19 mouse cellular contexts compared by ENCODE assay signal in the genomic region with DNA sequence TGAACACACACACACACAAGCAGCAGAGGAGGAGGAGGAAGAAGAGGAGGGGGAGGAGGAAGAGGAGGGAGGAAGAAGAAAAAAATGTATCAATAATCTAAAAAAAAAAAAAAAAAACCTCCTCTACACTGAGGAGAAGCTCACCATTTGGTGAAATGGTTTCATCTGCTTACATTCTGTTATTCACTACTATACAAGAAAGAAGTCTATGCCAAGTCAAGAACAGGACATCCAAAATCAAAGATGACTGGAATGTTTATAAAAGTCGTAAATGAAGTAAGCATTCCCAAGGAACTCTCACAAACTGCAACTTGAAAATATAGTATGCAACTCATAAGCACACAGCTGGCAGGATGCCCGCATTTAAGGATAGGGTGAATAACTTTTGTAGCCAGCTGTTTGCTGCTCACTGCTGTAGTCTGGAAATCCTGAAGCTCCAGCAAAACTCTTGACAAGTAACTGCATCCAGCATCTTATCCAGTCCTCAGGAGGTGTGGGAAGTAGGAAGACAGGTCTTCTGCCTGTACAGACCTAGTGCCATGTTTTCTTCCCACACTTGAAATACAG. TPM values are rescaled to one million over a fixed set of nuclear protein-coding genes. Genes with fewer than 3 reads are reported as not detected.
A peak's percentile ranks its signal among the peaks of the same experiment; 100 is the strongest.
DNase-seq lines count a peak whose midpoint lies in the region; ATAC-seq and TF ChIP-seq lines count a peak whose summit lies in the region.
"Had no signal": no experiment of that assay in that cellular context is flagged by ENCODE, and none has a peak within 500 bp of the region (broad histone marks: within the 10 kb centered on the region; RNA-seq: fewer than 3 reads in every experiment).

No protein-coding gene starts in this region.

- peaks cover 64% of the 10 kb centered on the region for H3K36me3 ChIP-seq in embryonic facial prominence, embryonic 14.5 days (ENCODE audit: control insufficient read depth, insufficient read depth, low read length)
- peaks cover 74% of the 10 kb centered on the region for H3K36me3 ChIP-seq in embryonic facial prominence, embryonic 10.5 days (replicated peaks)
- peaks cover 62% of the 10 kb centered on the region for H3K36me3 ChIP-seq in limb, embryonic 14.5 days (ENCODE audit: control insufficient read depth, insufficient read depth, low read length)
- peaks cover 61% of the 10 kb centered on the region for H3K36me3 ChIP-seq in limb, embryonic 10.5 days
- peaks cover 67% of the 10 kb centered on the region for H3K36me3 ChIP-seq in neural tube, embryonic 15.5 days

- 86% methylated on average over 2 of the region's 2 CpGs for WGBS in embryonic facial prominence, embryonic 14.5 days
- 92% methylated on average over 2 of the region's 2 CpGs for WGBS in embryonic facial prominence, embryonic 10.5 days
- 67% methylated on average over 2 of the region's 2 CpGs for WGBS in limb, embryonic 14.5 days
- 94% methylated on average over 2 of the region's 2 CpGs for WGBS in limb, embryonic 10.5 days
- WGBS in neural tube, embryonic 15.5 days, result 94% methylated on average over 2 of the region's 2 CpGs

- no peak overlapping the region for H3K4me2 ChIP-seq in embryonic facial prominence, embryonic 14.5 days (ENCODE audit: low read depth, low read length)
- H3K4me2 ChIP-seq in limb, embryonic 14.5 days (replicated peaks; ENCODE audit: low read depth, low read length, severe bottlenecking), result no peak overlapping the region
- H3K4me2 ChIP-seq in neural tube, embryonic 15.5 days, result no peak overlapping the region
- H3K4me2 ChIP-seq: hindbrain, embryonic 12.5 days had no signal

- ATAC-seq in embryonic facial prominence, embryonic 14.5 days (ENCODE audit: low read depth), result no peak
- ATAC-seq in limb, embryonic 14.5 days (ENCODE audit: low FRiP score, low read depth), result no peak
- ATAC-seq in neural tube, embryonic 15.5 days (ENCODE audit: low FRiP score), result no peak

- no peaks in the 10 kb centered on the region for H3K27me3 ChIP-seq in embryonic facial prominence, embryonic 14.5 days (replicated peaks; ENCODE audit: control insufficient read depth, insufficient read depth, low read length)
- H3K27me3 ChIP-seq in embryonic facial prominence, embryonic 10.5 days (replicated peaks; ENCODE audit: low read depth, poor library complexity, severe bottlenecking), result no peaks in the 10 kb centered on the region
- H3K27me3 ChIP-seq in limb, embryonic 14.5 days (ENCODE audit: control insufficient read depth, insufficient read depth, low read length), result no peaks in the 10 kb centered on the region
- H3K27me3 ChIP-seq in limb, embryonic 10.5 days (ENCODE audit: low read depth, poor library complexity, severe bottlenecking), result no peaks in the 10 kb centered on the region
- no peaks in the 10 kb centered on the region for H3K27me3 ChIP-seq in neural tube, embryonic 15.5 days (replicated peaks)
- H3K27me3 ChIP-seq: hindbrain, embryonic 12.5 days; megakaryocyte, embryonic 14.5 days had no signal

- no peaks in the 10 kb centered on the region for H3K9me3 ChIP-seq in embryonic facial prominence, embryonic 14.5 days (ENCODE audit: control insufficient read depth, low read length)
- H3K9me3 ChIP-seq in embryonic facial prominence, embryonic 10.5 days, result no peaks in the 10 kb centered on the region
- H3K9me3 ChIP-seq in limb, embryonic 14.5 days (ENCODE audit: control insufficient read depth, low read length), result no peaks in the 10 kb centered on the region
- no peaks in the 10 kb centered on the region for H3K9me3 ChIP-seq in limb, embryonic 10.5 days (replicated peaks)
- no peaks in the 10 kb centered on the region for H3K9me3 ChIP-seq in neural tube, embryonic 15.5 days (replicated peaks)
- H3K9me3 ChIP-seq: hindbrain, embryonic 12.5 days; megakaryocyte, embryonic 14.5 days had no signal

- DNase-seq in embryonic facial prominence, embryonic 14.5 days (ENCODE audit: low spot score), result peak; percentile 41
- DNase-seq in embryonic facial prominence, embryonic 10.5 days (ENCODE audit: low spot score), result no peak
- DNase-seq in limb, embryonic 14.5 days (ENCODE audit: low spot score), result peak; percentile 48
- no peak for DNase-seq in limb, embryonic 10.5 days (ENCODE audit: low spot score)
- DNase-seq in 3T3-L1 (ENCODE audit: low read depth, low spot score), result peak; percentile 56
- DNase-seq in lung, postnatal 14 days, result peak; percentile 5
- DNase-seq: adrenal gland, adult 2 months; cerebellum, adult 11-12 months; cerebellum, postnatal 10 days; gastrocnemius, postnatal 36 days; heart, adult 2 months; kidney, adult 9 months; left cerebral cortex, postnatal 4 days; midbrain, embryonic 14.5 days; right cerebral cortex, postnatal 14 days; thymus, postnatal 36 days had no signal

- H3K27ac ChIP-seq in embryonic facial prominence, embryonic 14.5 days (replicated peaks; ENCODE audit: low read depth, low read length), result no peak overlapping the region
- H3K27ac ChIP-seq in embryonic facial prominence, embryonic 10.5 days (replicated peaks), result no peak overlapping the region
- no peak overlapping the region for H3K27ac ChIP-seq in limb, embryonic 14.5 days (replicated peaks; ENCODE audit: low read depth, low read length)
- H3K27ac ChIP-seq in limb, embryonic 10.5 days, result no peak overlapping the region
- H3K27ac ChIP-seq in neural tube, embryonic 15.5 days (replicated peaks), result no peak overlapping the region
- H3K27ac ChIP-seq: heart, adult 2 months; hindbrain, embryonic 12.5 days had no signal

- no peak for TF ChIP-seq POLR2A in limb, embryonic 14.5 days (IDR thresholded peaks at IDR 0.05; ENCODE audit: borderline replicate concordance, extremely low read depth, insufficient read depth, insufficient read length)

- H3K4me1 ChIP-seq in embryonic facial prominence, embryonic 14.5 days (ENCODE audit: control insufficient read depth, insufficient read depth, low read length), result no peaks in the 10 kb centered on the region
- H3K4me1 ChIP-seq in embryonic facial prominence, embryonic 10.5 days, result no peaks in the 10 kb centered on the region
- 0 out of 2 replicates have a peak, but pooled peaks cover 3% of the 10 kb centered on the region for H3K4me1 ChIP-seq in limb, embryonic 14.5 days (ENCODE audit: control insufficient read depth, insufficient read depth, low read length)
- H3K4me1 ChIP-seq in limb, embryonic 10.5 days, result no peaks in the 10 kb centered on the region
- H3K4me1 ChIP-seq in neural tube, embryonic 15.5 days, result no peaks in the 10 kb centered on the region
- H3K4me1 ChIP-seq: hindbrain, embryonic 12.5 days; megakaryocyte, embryonic 14.5 days had no signal

- H3K4me3 ChIP-seq in embryonic facial prominence, embryonic 14.5 days (ENCODE audit: low read depth, low read length), result no peak overlapping the region
- no peak overlapping the region for H3K4me3 ChIP-seq in embryonic facial prominence, embryonic 10.5 days
- H3K4me3 ChIP-seq in limb, embryonic 14.5 days (replicated peaks; ENCODE audit: low read length), result no peak overlapping the region
- no peak overlapping the region for H3K4me3 ChIP-seq in limb, embryonic 10.5 days
- no peak overlapping the region for H3K4me3 ChIP-seq in neural tube, embryonic 15.5 days (replicated peaks)
- H3K4me3 ChIP-seq: heart, adult 2 months; hindbrain, embryonic 12.5 days; megakaryocyte, embryonic 14.5 days had no signal

- no peak overlapping the region for H3K9ac ChIP-seq in embryonic facial prominence, embryonic 14.5 days (ENCODE audit: low read depth, low read length)
- H3K9ac ChIP-seq in limb, embryonic 14.5 days (ENCODE audit: low read depth, low read length, severe bottlenecking), result no peak overlapping the region
- no peak overlapping the region for H3K9ac ChIP-seq in neural tube, embryonic 15.5 days (replicated peaks)
- H3K9ac ChIP-seq: hindbrain, embryonic 12.5 days had no signal

RNA-seq across cellular contexts. Expression of a gene that starts 46.2 kb away (rescaled TPM):
- 25.6 and 26.4 TPM in 2 replicates for polyA plus RNA-seq in embryonic facial prominence, embryonic 14.5 days (2014; fragmentation: Nextera tagmentation; extraction: Ambion mirVana)
- 11.5 and 12.6 TPM in 2 replicates for polyA plus RNA-seq in embryonic facial prominence, embryonic 10.5 days (2016; fragmentation: Nextera tagmentation; extraction: Ambion mirVana)
- 32.3 and 48.6 TPM in 2 replicates for polyA plus RNA-seq in limb, embryonic 14.5 days (2012; rRNA removed)
- polyA plus RNA-seq in limb, embryonic 14.5 days (2014; fragmentation: Nextera tagmentation; extraction: Ambion mirVana), result 24.7 and 29.1 TPM in 2 replicates
- 9.4 and 13.6 TPM in 2 replicates for polyA plus RNA-seq in limb, embryonic 10.5 days (2016; fragmentation: Nextera tagmentation; extraction: Ambion mirVana)
- 28.9 and 31.4 TPM in 2 replicates for polyA plus RNA-seq in neural tube, embryonic 15.5 days (2015; fragmentation: Nextera tagmentation; extraction: Ambion mirVana)

RNA-seq across cellular contexts. Expression of a gene that starts 46.7 kb away (rescaled TPM):
- 24.2 and 27.3 TPM in 2 replicates for polyA plus RNA-seq in embryonic facial prominence, embryonic 14.5 days (2014; fragmentation: Nextera tagmentation; extraction: Ambion mirVana)
- 34.9 and 37.4 TPM in 2 replicates for polyA plus RNA-seq in embryonic facial prominence, embryonic 10.5 days (2016; fragmentation: Nextera tagmentation; extraction: Ambion mirVana)
- 31.4 and 33.2 TPM in 2 replicates for polyA plus RNA-seq in limb, embryonic 14.5 days (2012; rRNA removed)
- polyA plus RNA-seq in limb, embryonic 14.5 days (2014; fragmentation: Nextera tagmentation; extraction: Ambion mirVana), result 20.6 and 23.7 TPM in 2 replicates
- polyA plus RNA-seq in limb, embryonic 10.5 days (2016; fragmentation: Nextera tagmentation; extraction: Ambion mirVana), result 32.4 and 33.7 TPM in 2 replicates
- polyA plus RNA-seq in neural tube, embryonic 15.5 days (2015; fragmentation: Nextera tagmentation; extraction: Ambion mirVana), result 43.1 and 49.8 TPM in 2 replicates

Comparison
In these comparisons a context has a peak if more than half of its experiments do, and no peak if none do; other contexts are left out.
1. DNase-seq: peak in embryonic facial prominence, embryonic 14.5 days (single experiment), limb, embryonic 14.5 days (single experiment), 3T3-L1 (single experiment) and lung, postnatal 14 days (single experiment); none in embryonic facial prominence, embryonic 10.5 days (single experiment) and limb, embryonic 10.5 days (single experiment).